Mouse (Mus musculus) brain, embryonic 14.5 days (tissue): ENCODE data around the gene Brinp3.

Source experiments
- CTCF ChIP-seq: fragments of 200-500 bp; IDR thresholded peaks from 2 replicates; pipeline ENCODE4 v1.5.1; 2012; ENCODE audit warnings: inconsistent platforms, mild to moderate bottlenecking, moderate library complexity, borderline replicate concordance; ENCODE audit not compliant: insufficient read depth, insufficient read length; ENCODE audit errors: extremely low read depth
- POLR2A ChIP-seq: fragments of 200-500 bp; IDR thresholded peaks from 2 replicates; pipeline ENCODE4 v1.6.1; 2012; ENCODE audit warnings: mild to moderate bottlenecking, inconsistent platforms, borderline replicate concordance; ENCODE audit not compliant: poor library complexity, insufficient read depth, insufficient read length, severe bottlenecking; ENCODE audit errors: extremely low read depth

DNA sequence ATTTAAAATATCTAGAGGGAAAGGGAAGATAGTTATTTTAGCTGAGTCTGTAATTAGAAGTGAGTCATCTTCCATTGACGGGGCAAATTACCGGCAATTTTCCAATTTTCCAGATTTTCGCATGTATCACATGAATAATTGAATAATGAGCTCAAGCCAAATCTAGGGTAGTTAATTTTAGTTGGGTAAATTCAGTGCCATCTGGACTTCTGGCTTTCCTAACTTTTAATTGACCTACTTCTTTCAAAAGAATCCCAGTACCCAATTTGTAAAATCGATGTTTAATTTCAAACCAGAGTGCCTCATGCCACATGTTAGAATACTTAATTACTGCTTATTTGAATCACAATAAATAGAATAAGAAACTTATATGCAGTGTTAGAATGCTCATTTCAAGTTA, 162.7 kb downstream of the Brinp3 start:
- TF ChIP-seq CTCF (no peak), POLR2A (no peak)
